ENCODE assay signal across 8 mouse cellular contexts in genomic region chr11:75532340-75533277, GRCm38 (mm10). TPM values are rescaled to one million over a fixed set of nuclear protein-coding genes. Genes with fewer than 3 reads are reported as not detected.
DNase-seq lines count a peak whose midpoint lies in the region; ATAC-seq and TF ChIP-seq lines count a peak whose summit lies in the region.

No protein-coding gene starts in this region.

- H3K4me2 ChIP-seq in heart, postnatal 0 days (ENCODE audit: low read depth, low read length): peak overlapping the region; percentile 98
- H3K4me2 ChIP-seq in neural tube, embryonic 11.5 days (ENCODE audit: low read depth): peak overlapping the region; percentile 100

- H3K4me3 ChIP-seq in heart, postnatal 0 days (ENCODE audit: low read depth, low read length): peak overlapping the region; percentile 69
- peak overlapping the region; percentile 80 for H3K4me3 ChIP-seq in neural tube, embryonic 11.5 days (ENCODE audit: low read depth, low read length)

- WGBS in heart, postnatal 0 days: 19% methylated on average over 38 of the region's 38 CpGs
- 15% methylated on average over 38 of the region's 38 CpGs for WGBS in neural tube, embryonic 11.5 days

- no peaks in the 10 kb centered on the region for H3K9me3 ChIP-seq in heart, postnatal 0 days (replicated peaks; ENCODE audit: control insufficient read depth, low read length)
- no peaks in the 10 kb centered on the region for H3K9me3 ChIP-seq in neural tube, embryonic 11.5 days (ENCODE audit: control insufficient read depth, low read length)

- ATAC-seq in heart, postnatal 0 days (ENCODE audit: insufficient read depth, low read depth): no peak
- ATAC-seq in neural tube, embryonic 11.5 days (ENCODE audit: insufficient read depth, low FRiP score, low TSS enrichment): no peak

- H3K27ac ChIP-seq in heart, postnatal 0 days (ENCODE audit: low read depth): peak overlapping the region; percentile 60
- H3K27ac ChIP-seq in neural tube, embryonic 11.5 days (ENCODE audit: low read depth, low read length): peak overlapping the region; percentile 92

- peak; percentile 43 for DNase-seq in adrenal gland, postnatal 14 days
- no peak for DNase-seq in adrenal gland, postnatal 4 days (ENCODE audit: low spot score in 2 of 2)
- peak; percentile 46 to 51 for DNase-seq in spleen, adult 18-20 months
- no peak for DNase-seq in spleen, adult 12 weeks (ENCODE audit: low spot score)
- DNase-seq in heart, postnatal 0 days (ENCODE audit: low spot score): no peak
- peak; percentile 44 for DNase-seq in liver
- no peak for DNase-seq in neural tube, embryonic 11.5 days (ENCODE audit: low spot score)
- peak; percentile 71 for DNase-seq in thymus, postnatal 4 days

- no peak for TF ChIP-seq CTCF in heart, postnatal 0 days (IDR thresholded peaks at IDR 0.05; ENCODE audit: low read depth)

- H3K9ac ChIP-seq in heart, postnatal 0 days (replicated peaks; ENCODE audit: low read depth, low read length): peak overlapping the region; percentile 80
- H3K9ac ChIP-seq in neural tube, embryonic 11.5 days (ENCODE audit: low read length): peak overlapping the region; percentile 97

- H3K27me3 ChIP-seq in heart, postnatal 0 days (ENCODE audit: control insufficient read depth, insufficient read depth, low read length): no peaks in the 10 kb centered on the region
- H3K27me3 ChIP-seq in neural tube, embryonic 11.5 days (ENCODE audit: control insufficient read depth, insufficient read depth, low read length): no peaks in the 10 kb centered on the region

- no peak for TF ChIP-seq EP300 in heart, postnatal 0 days (IDR thresholded peaks at IDR 0.05; ENCODE audit: low read depth)

- H3K4me1 ChIP-seq in heart, postnatal 0 days (ENCODE audit: control insufficient read depth, insufficient read depth): peaks cover 12% of the 10 kb centered on the region; the same call in 1 of the 2 replicates
- H3K4me1 ChIP-seq in neural tube, embryonic 11.5 days (ENCODE audit: control insufficient read depth, insufficient read depth, low read length): peaks cover 9% of the 10 kb centered on the region; the same call in 1 of the 2 replicates

- H3K36me3 ChIP-seq in heart, postnatal 0 days (replicated peaks; ENCODE audit: control insufficient read depth, insufficient read depth, low read length): no peaks in the 10 kb centered on the region
- H3K36me3 ChIP-seq in neural tube, embryonic 11.5 days (ENCODE audit: control insufficient read depth, insufficient read depth, low read length): no peaks in the 10 kb centered on the region

RNA-seq across cellular contexts. Expression of gene Slc43a2, which starts 1.1 kb away (rescaled TPM):
- total RNA-seq in adrenal gland, postnatal 14 days (2021): 22.4 and 29.2 TPM in 2 replicates
- total RNA-seq in adrenal gland, postnatal 4 days (2021): 10 to 100 TPM; 24.2 to 33.0 TPM
- 3.6 and 6.0 TPM in 2 replicates for total RNA-seq in heart, postnatal 0 days (2014; rRNA removed; ENCODE audit: low replicate concordance)
- polyA plus RNA-seq in heart, postnatal 0 days (2015; fragmentation: Nextera tagmentation; extraction: Ambion mirVana): 4.5 and 4.8 TPM in 2 replicates
- 5.6 and 6.6 TPM in 2 replicates for polyA plus RNA-seq in neural tube, embryonic 11.5 days (2014; fragmentation: Nextera tagmentation; extraction: Ambion mirVana)

RNA-seq across cellular contexts. Expression of gene Scarf1, which starts 19.3 kb away (rescaled TPM):
- total RNA-seq in adrenal gland, postnatal 14 days (2021): 12.7 and 14.6 TPM in 2 replicates
- total RNA-seq in adrenal gland, postnatal 4 days (2021): 10 to 100 TPM; 13.8 to 14.4 TPM
- 20.2 and 21.6 TPM in 2 replicates for total RNA-seq in heart, postnatal 0 days (2014; rRNA removed; ENCODE audit: low replicate concordance)
- polyA plus RNA-seq in heart, postnatal 0 days (2015; fragmentation: Nextera tagmentation; extraction: Ambion mirVana): 9.6 and 10.0 TPM in 2 replicates
- 4.4 and 4.8 TPM in 2 replicates for polyA plus RNA-seq in neural tube, embryonic 11.5 days (2014; fragmentation: Nextera tagmentation; extraction: Ambion mirVana)

RNA-seq across cellular contexts. Expression of gene Rilp, which starts 22.7 kb away (rescaled TPM):
- 14.3 and 15.9 TPM in 2 replicates for total RNA-seq in adrenal gland, postnatal 14 days (2021)
- 1 to 10 TPM; 7.7 to 8.5 TPM for total RNA-seq in adrenal gland, postnatal 4 days (2021)
- total RNA-seq in heart, postnatal 0 days (2014; rRNA removed; ENCODE audit: low replicate concordance): 41.5 and 50.8 TPM in 2 replicates
- polyA plus RNA-seq in heart, postnatal 0 days (2015; fragmentation: Nextera tagmentation; extraction: Ambion mirVana): 27.1 and 30.2 TPM in 2 replicates
- polyA plus RNA-seq in neural tube, embryonic 11.5 days (2014; fragmentation: Nextera tagmentation; extraction: Ambion mirVana): 0.50 and 0.56 TPM in 2 replicates

RNA-seq across cellular contexts. Expression of gene Prpf8, which starts 46.0 kb away (rescaled TPM):
- total RNA-seq in adrenal gland, postnatal 14 days (2021): 127 and 135 TPM in 2 replicates
- total RNA-seq in adrenal gland, postnatal 4 days (2021): 100 to 1,000 TPM; 142 to 156 TPM
- 73.8 and 79.8 TPM in 2 replicates for total RNA-seq in heart, postnatal 0 days (2014; rRNA removed; ENCODE audit: low replicate concordance)
- polyA plus RNA-seq in heart, postnatal 0 days (2015; fragmentation: Nextera tagmentation; extraction: Ambion mirVana): 15.2 and 17.0 TPM in 2 replicates
- 113 and 123 TPM in 2 replicates for polyA plus RNA-seq in neural tube, embryonic 11.5 days (2014; fragmentation: Nextera tagmentation; extraction: Ambion mirVana)

RNA-seq across cellular contexts. Expression of gene Pitpna, which starts 55.3 kb away (rescaled TPM):
- 150 and 164 TPM in 2 replicates for total RNA-seq in adrenal gland, postnatal 14 days (2021)
- 100 to 1,000 TPM; 120 to 135 TPM for total RNA-seq in adrenal gland, postnatal 4 days (2021)
- 58.4 and 59.6 TPM in 2 replicates for total RNA-seq in heart, postnatal 0 days (2014; rRNA removed; ENCODE audit: low replicate concordance)
- polyA plus RNA-seq in heart, postnatal 0 days (2015; fragmentation: Nextera tagmentation; extraction: Ambion mirVana): 74.0 and 76.8 TPM in 2 replicates
- polyA plus RNA-seq in neural tube, embryonic 11.5 days (2014; fragmentation: Nextera tagmentation; extraction: Ambion mirVana): 90.5 TPM in 2 replicates

Comparison
In these comparisons a context has a peak if more than half of its experiments do, and no peak if none do; other contexts are left out.
1. DNase-seq: peak in adrenal gland, postnatal 14 days (single experiment), spleen, adult 18-20 months (2 of 2), liver (single experiment) and thymus, postnatal 4 days (single experiment); none in adrenal gland, postnatal 4 days (0 of 2), spleen, adult 12 weeks (single experiment), heart, postnatal 0 days (single experiment) and neural tube, embryonic 11.5 days (single experiment).